Mouse (Mus musculus) heart, adult 18-20 months (tissue): Measurements from ENCODE around the gene Tef. TPM values are rescaled to one million over a fixed set of nuclear protein-coding genes. Genes with fewer than 3 reads are reported as not detected.

Source experiments
- DNase-seq, 2 experiments: peaks; one replicate each; pipeline ENCODE4 v3.0.0; 2021 to 2022; ENCODE audit warnings: mixed read lengths in 1 of 2
- total RNA-seq, 2 experiments: library from RNA; stranded (reverse); gene quantifications; 2 replicates each; pipeline ENCODE4 v1.2.3; 2021

Gene Tef
- total RNA-seq, 2 experiments from 2014 or later, result 67.5 to 73.0 TPM

GRCm38 (mm10) chr15:81798421-81798820, 3.8 kb upstream of the Tef start:
- peak in 1 of 2 experiments; percentile 38 for DNase-seq

DNA sequence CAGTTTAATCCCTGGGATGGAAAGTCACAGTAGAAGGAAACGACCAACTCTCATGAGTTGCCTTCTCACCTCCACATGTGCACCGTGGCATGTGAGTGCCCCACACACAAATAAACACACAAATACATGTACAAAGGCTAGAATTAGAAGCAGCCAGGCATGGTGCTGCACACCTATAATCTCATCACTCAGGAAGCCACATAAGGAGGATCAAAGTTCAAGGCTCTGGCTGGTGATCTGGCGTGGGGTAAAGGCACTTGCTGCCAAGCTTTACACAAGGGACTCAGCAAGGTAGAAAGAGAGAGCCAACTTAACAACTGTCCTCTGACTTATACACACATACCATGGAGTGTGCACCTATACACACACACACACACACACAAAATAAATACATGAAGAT, 1.8 kb upstream of the Tef start:
- DNase-seq, result no peak

- DNase-seq, result peak in 1 of 2 experiments; percentile 42
Observed at GRCm38 (mm10) chr15:81802941-81803351, 725 bp downstream of the Tef start.

DNA sequence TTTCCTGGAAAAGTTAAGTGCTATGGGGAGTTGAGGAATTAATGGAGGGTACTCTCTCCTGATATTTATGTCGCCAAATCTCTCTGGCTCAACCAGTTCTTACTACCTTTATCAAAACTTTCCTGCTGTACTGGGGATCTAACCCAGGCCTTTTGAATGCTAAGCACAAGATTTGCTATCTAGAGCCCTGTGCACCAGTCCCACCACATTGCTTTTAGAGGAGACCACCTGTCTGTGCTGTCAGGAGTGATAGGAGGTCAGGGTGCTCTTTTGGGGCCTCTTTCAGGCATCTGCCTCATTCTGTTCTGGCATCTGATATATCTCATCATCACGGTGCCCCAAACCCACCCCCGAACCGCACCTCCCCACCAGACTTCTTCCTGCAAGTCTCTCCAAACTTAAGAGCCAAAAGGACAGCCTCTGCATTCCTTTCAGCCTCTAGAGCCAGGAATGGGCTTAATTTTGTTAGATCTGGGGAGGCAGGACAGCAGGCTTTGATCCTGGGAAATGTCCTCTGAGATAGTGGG, 1.3 kb downstream of the Tef start:
- DNase-seq, result no peak

GRCm38 (mm10) chr15:81804172-81804571, 2.0 kb downstream of the Tef start:
- no peak for DNase-seq

DNA sequence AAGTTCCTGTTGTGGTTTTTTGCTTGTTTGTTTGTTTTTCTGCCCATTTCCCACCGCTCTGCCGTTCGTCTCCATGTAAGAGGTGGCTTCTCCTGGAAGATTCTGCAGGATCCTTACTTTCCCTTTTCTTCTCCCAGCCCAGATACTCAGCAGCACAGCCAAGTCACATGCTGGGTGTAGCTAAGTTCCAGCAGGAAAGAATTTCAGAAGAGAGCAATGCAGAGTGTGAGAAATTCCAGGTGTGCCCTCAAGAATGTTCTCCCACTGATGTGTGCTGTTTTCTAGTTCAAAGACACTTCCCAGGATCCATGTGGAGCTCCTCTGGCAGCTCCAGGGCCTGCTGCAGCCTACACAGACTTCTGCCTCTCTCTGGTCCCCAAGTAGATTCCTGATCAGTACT, 2.7 kb downstream of the Tef start:
- DNase-seq, result no peak

- peak; percentile 64 to 65 for DNase-seq
Observed at GRCm38 (mm10) chr15:81805624-81806023, 3.4 kb downstream of the Tef start.

GRCm38 (mm10) chr15:81806621-81807404, 4.6 kb downstream of the Tef start:
- DNase-seq, result no peak

DNA sequence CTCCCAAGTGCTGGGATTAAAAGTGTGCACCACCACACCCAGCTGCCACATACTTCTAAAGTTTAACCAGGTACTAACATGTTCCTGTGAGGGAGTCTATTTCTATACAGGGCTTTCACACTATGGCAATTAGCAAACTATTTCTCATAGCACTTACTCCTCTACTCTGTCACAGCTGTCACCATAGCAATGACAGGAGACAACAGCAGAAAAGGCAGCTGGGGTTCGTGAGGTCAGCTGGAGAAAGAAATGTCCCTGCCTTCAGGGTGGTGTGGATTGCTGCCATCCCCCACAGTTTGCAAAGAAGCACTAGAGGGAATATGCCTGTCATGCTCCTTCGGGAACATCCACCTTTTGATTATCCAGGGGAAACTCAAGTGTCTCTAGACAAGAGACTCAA, 6.6 kb downstream of the Tef start:
- DNase-seq, result no peak

DNA sequence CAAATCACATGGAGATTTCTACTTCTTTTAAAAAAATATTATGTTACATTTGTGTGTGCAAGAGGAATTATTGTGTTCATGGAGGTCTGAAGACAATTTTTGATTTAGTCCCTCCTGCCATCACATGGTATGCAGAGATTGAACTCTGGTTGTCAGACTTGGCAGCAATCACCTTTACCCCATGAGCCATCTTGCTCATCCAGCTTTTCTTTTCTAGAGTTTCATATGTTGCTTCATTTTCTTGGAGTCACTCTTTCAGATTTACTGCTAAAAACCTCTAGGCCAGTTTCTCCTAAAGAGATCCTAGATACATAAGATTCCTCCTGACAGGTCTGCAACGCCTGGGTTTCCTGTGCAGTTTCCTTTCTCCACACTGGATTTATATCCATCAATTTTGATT, 7.3 kb downstream of the Tef start:
- no peak for DNase-seq

DNA sequence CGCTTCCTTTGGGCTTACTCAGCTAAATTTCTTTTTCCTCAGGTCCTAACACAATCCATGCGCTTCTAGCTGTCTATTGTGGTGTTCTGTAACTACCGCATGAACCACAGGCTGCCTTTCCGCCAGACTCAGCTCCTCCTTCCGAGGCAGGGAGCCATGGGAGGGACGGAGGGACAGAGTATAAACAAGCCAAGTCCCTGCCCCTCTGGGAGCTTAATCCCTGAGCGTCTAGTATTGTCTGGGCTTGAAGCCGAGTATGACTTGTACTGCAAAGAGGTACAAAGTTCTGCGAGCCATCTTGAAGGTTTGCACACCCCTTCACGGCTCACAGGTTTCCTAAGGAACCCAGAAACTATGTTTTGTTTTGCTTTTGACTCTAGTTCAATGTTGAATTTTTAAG, 7.9 kb downstream of the Tef start:
- DNase-seq, result peak; percentile 97 to 98

- DNase-seq, result peak; percentile 97 to 99
Observed at GRCm38 (mm10) chr15:81810671-81811598, 8.7 kb downstream of the Tef start.

GRCm38 (mm10) chr15:81811599-81811996, 9.4 kb downstream of the Tef start:
- no peak for DNase-seq

DNA sequence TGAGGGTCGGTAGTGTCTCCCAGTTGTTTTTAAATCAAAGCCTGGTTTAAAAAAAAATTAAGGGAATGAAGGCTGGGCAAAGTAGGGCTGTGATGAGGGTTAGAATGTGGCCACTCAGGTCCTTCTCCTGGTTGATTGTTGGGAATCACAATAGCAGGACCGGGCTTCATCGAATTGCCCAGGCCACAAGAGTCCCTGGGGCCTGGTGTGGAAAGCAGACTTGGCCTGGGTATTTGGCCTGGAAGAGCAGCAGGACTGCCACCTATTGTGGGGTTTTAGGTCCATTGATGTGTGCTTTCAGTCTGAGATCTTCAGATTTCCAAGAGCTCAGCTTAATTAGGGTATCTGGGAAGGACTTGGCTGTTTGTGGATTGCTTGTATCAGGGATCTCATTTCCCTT, 10.1 kb downstream of the Tef start:
- no peak for DNase-seq

- DNase-seq, result no peak
Observed at GRCm38 (mm10) chr15:81812696-81813631, 10.7 kb downstream of the Tef start.

- no peak for DNase-seq
Observed at GRCm38 (mm10) chr15:81813986-81814705, 11.9 kb downstream of the Tef start.

DNA sequence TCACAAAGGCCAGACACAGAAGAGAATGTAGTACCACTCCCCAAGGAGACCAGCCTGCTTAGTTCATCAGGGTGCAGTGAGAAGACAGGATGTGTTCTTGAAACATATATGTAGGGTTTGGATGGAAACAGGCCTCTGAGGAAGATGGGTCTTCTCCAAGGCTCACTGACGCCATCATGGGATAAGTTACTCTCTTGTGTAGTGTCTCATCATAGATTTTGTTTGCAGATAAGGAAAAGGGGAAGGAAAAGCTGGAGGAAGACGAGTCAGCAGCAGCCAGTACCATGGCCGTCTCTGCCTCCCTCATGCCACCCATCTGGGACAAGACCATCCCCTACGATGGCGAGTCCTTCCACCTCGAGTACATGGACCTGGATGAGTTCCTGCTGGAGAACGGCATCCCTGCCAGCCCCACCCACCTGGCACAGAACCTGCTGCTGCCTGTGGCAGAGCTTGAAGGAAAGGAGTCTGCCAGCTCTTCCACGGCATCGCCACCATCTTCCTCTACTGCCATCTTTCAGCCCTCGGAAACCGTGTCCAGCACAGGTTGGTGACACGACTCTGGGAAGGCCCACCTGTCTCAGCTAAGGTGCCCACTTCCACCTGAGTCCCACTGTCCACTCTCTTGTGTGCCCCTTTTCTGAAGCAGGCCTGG, 12.6 kb downstream of the Tef start:
- DNase-seq, result peak in 1 of 2 experiments; percentile 35

GRCm38 (mm10) chr15:81818404-81818803, 16.2 kb downstream of the Tef start:
- DNase-seq, result no peak

DNA sequence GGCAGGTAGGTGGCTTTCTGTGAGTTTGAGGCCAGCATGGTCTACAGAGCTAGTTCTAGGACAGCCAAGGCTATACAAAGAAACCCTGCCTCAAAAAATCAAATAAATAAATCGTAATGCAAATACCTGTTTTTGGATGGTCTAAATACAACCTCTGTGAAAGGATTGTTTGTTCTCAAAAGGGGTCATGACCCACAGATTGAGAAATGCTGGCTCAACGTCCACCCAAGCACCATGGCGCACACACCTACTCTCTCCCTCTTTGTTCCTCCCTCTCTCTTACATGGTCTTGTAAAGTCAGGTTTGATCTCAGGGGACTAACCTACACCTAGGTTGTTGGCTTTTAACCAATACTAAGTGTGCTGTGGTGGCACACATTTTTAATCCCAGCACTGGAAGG, 20.4 kb downstream of the Tef start:
- DNase-seq, result no peak

DNA sequence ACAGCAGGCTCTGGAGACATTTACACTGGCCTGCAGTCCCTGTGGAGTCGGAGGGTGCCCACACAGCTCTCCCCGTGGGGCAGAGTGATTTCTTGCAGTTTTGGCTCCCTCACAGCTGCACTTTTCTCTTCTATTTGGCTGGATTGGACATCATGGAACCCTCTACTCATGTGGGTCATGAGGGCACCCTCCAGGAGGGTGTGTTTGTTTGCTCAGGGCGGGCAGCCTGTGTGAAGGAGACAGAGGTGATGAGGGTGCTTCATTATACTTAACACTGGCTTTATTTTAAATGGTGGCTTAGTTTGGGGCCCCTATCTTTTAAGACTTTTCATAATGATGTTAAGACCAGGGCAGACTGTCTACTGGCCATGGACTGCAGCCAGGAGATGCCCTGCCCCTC, 22.6 kb downstream of the Tef start:
- DNase-seq, result no peak
